Mouse (Mus musculus): ENCODE measurements around the gene Plscr2. TPM values are rescaled to one million over a fixed set of nuclear protein-coding genes. Genes with fewer than 3 reads are reported as not detected.

The Plscr2 gene
- polyA plus RNA-seq, 1 experiment from 2014 or later: 0.81 TPM

DNA sequence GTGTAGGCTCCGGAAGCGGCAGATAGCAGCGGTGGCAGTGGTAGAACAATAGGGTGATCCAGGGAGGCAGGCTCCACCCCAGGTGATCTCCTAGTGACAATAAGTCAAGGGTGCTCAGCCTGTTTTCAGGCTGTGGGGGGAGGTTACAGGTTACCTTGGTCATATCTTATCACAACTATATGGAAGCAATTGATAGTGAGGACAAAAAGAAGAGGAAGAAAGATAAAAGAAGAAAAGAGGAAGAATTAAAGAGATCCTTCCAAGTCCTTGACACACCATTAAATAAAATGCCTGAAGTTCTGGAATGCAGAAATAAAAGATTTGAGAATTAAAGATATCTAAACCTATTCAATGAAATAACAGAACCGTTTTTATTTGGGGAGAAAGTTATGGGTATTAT is 51.4 kb downstream of the Plscr2 start:
- H3K9me3 ChIP-seq (ENCODE audit: control insufficient read depth, low read length): no peaks in the 10 kb centered on the region
- H3K9ac ChIP-seq (ENCODE audit: low read depth, low read length): no peak overlapping the region
- H3K4me3 ChIP-seq (ENCODE audit: low read length): no peak overlapping the region
- WGBS: 85% methylated on average over 4 of the region's 4 CpGs
- no peaks in the 10 kb centered on the region for H3K36me3 ChIP-seq (ENCODE audit: control insufficient read depth, insufficient read depth, low read length)
- no peak for ATAC-seq
- H3K4me1 ChIP-seq (ENCODE audit: control insufficient read depth, insufficient read depth, low read length): no peaks in the 10 kb centered on the region
- H3K4me2 ChIP-seq (ENCODE audit: low read depth, low read length): no peak overlapping the region
- H3K27ac ChIP-seq (ENCODE audit: low read length): no peak overlapping the region
- H3K27me3 ChIP-seq (replicated peaks; ENCODE audit: control insufficient read depth, insufficient read depth, low read length): no peaks in the 10 kb centered on the region

DNA sequence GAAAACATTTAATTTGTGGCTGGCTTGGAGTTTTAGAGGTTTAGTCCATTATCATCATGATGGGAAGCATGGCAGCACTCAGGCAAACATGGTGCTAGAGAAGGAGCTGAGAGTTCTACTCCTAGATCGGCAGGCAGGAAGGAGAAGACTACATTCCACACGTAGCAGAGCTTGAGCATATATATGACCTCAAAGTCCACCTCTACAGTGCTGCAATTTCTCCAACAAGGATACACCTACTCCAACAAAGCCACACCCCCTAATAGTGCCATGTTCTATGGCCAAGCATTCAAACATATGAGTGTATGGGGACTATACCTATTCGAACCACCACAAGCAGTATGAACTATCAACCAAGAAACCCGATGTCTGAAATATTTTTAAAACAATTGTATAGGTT is 56.0 kb downstream of the Plscr2 start:
- H3K9me3 ChIP-seq (ENCODE audit: control insufficient read depth, low read length): no peaks in the 10 kb centered on the region
- WGBS: 80% methylated on average over 4 of the region's 4 CpGs
- no peak overlapping the region for H3K27ac ChIP-seq (ENCODE audit: low read length)
- H3K27me3 ChIP-seq (replicated peaks; ENCODE audit: control insufficient read depth, insufficient read depth, low read length): no peaks in the 10 kb centered on the region
- no peak overlapping the region for H3K4me2 ChIP-seq (ENCODE audit: low read depth, low read length)
- H3K9ac ChIP-seq (ENCODE audit: low read depth, low read length): no peak overlapping the region
- H3K36me3 ChIP-seq (ENCODE audit: control insufficient read depth, insufficient read depth, low read length): no peaks in the 10 kb centered on the region
- 0 out of 2 replicates have a peak, but pooled peaks cover under 1% of the 10 kb centered on the region for H3K4me1 ChIP-seq (ENCODE audit: control insufficient read depth, insufficient read depth, low read length)
- no peak overlapping the region for H3K4me3 ChIP-seq (ENCODE audit: low read length)
- ATAC-seq: peak; percentile 82

- H3K4me3 ChIP-seq (ENCODE audit: low read length): no peak overlapping the region
- no peaks in the 10 kb centered on the region for H3K9me3 ChIP-seq (ENCODE audit: control insufficient read depth, low read length)
- 96% methylated on average over 10 of the region's 10 CpGs for WGBS
- no peak overlapping the region for H3K9ac ChIP-seq (ENCODE audit: low read depth, low read length)
- no peaks in the 10 kb centered on the region for H3K27me3 ChIP-seq (replicated peaks; ENCODE audit: control insufficient read depth, insufficient read depth, low read length)
- H3K27ac ChIP-seq (ENCODE audit: low read length): no peak overlapping the region
- no peaks in the 10 kb centered on the region for H3K36me3 ChIP-seq (ENCODE audit: control insufficient read depth, insufficient read depth, low read length)
- 0 out of 2 replicates have a peak, but pooled peaks cover 2% of the 10 kb centered on the region for H3K4me1 ChIP-seq (ENCODE audit: control insufficient read depth, insufficient read depth, low read length)
- ATAC-seq: no peak
- no peak overlapping the region for H3K4me2 ChIP-seq (ENCODE audit: low read depth, low read length)
Observed at GRCm38 (mm10) chr9:92334845-92335244, 59.4 kb downstream of the Plscr2 start.

DNA sequence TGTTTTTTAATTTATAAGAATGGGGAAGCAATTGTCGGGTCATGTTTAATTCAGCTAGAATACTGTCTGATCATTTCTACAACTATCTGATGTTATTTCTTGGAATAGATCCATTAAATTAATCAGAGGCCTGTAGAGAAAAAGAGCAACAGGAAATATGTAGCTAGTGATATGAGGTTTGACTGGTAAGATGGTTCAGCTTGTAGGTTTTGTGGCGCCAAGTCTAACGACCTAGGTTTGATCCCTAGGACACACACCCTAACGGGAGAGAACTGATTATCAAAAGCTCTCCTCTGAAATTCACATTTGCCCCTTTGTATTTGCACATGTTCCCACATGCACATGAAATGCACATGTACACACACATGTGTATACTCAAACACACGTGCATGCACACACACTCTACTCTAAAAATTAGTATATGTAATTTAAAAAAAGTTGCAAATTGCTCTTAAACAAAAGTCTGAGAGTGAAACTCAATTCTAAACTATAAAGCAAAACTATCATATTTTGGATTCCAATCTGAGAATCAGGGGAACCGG is 59.9 kb downstream of the Plscr2 start:
- Histone ChIP-seq H3K9ac (ENCODE audit: low read depth, low read length) (no peak overlapping the region), H3K36me3 (ENCODE audit: control insufficient read depth, insufficient read depth, low read length) (no peaks in the 10 kb centered on the region), H3K4me2 (ENCODE audit: low read depth, low read length) (no peak overlapping the region), H3K4me3 (ENCODE audit: low read length) (no peak overlapping the region), H3K9me3 (ENCODE audit: control insufficient read depth, low read length) (no peaks in the 10 kb centered on the region), H3K4me1 (ENCODE audit: control insufficient read depth, insufficient read depth, low read length) (0 out of 2 replicates have a peak, but pooled peaks cover 2% of the 10 kb centered on the region), H3K27ac (ENCODE audit: low read length) (no peak overlapping the region), H3K27me3 (replicated peaks; ENCODE audit: control insufficient read depth, insufficient read depth, low read length) (no peaks in the 10 kb centered on the region)
- WGBS: 89% methylated on average over 6 of the region's 6 CpGs
- no peak for ATAC-seq

GRCm38 (mm10) chr9:92337063-92337462 is 61.7 kb downstream of the Plscr2 start:
- ATAC-seq: peak; percentile 83
- Histone ChIP-seq H3K4me1 (ENCODE audit: control insufficient read depth, insufficient read depth, low read length) (0 out of 2 replicates have a peak, but pooled peaks cover 2% of the 10 kb centered on the region), H3K4me3 (ENCODE audit: low read length) (no peak overlapping the region), H3K9me3 (ENCODE audit: control insufficient read depth, low read length) (no peaks in the 10 kb centered on the region), H3K9ac (ENCODE audit: low read depth, low read length) (no peak overlapping the region), H3K4me2 (ENCODE audit: low read depth, low read length) (no peak overlapping the region), H3K27me3 (replicated peaks; ENCODE audit: control insufficient read depth, insufficient read depth, low read length) (no peaks in the 10 kb centered on the region), H3K27ac (ENCODE audit: low read length) (no peak overlapping the region), H3K36me3 (ENCODE audit: control insufficient read depth, insufficient read depth, low read length) (no peaks in the 10 kb centered on the region)
- 76% methylated on average over 1 of the region's 1 CpGs for WGBS

- WGBS: 71% methylated on average over 3 of the region's 3 CpGs
- Histone ChIP-seq H3K27ac (ENCODE audit: low read length) (no peak overlapping the region), H3K27me3 (replicated peaks; ENCODE audit: control insufficient read depth, insufficient read depth, low read length) (no peaks in the 10 kb centered on the region), H3K4me2 (ENCODE audit: low read depth, low read length) (no peak overlapping the region), H3K36me3 (ENCODE audit: control insufficient read depth, insufficient read depth, low read length) (no peaks in the 10 kb centered on the region), H3K4me3 (ENCODE audit: low read length) (no peak overlapping the region), H3K4me1 (ENCODE audit: control insufficient read depth, insufficient read depth, low read length) (0 out of 2 replicates have a peak, but pooled peaks cover 2% of the 10 kb centered on the region), H3K9ac (ENCODE audit: low read depth, low read length) (no peak overlapping the region), H3K9me3 (ENCODE audit: control insufficient read depth, low read length) (no peaks in the 10 kb centered on the region)
- no peak for ATAC-seq
Observed at GRCm38 (mm10) chr9:92337661-92338060, 62.3 kb downstream of the Plscr2 start.

GRCm38 (mm10) chr9:92338954-92339353 is 63.6 kb downstream of the Plscr2 start:
- Histone ChIP-seq H3K27me3 (replicated peaks; ENCODE audit: control insufficient read depth, insufficient read depth, low read length) (no peaks in the 10 kb centered on the region), H3K9ac (ENCODE audit: low read depth, low read length) (no peak overlapping the region), H3K9me3 (ENCODE audit: control insufficient read depth, low read length) (no peaks in the 10 kb centered on the region), H3K36me3 (ENCODE audit: control insufficient read depth, insufficient read depth, low read length) (no peaks in the 10 kb centered on the region), H3K27ac (ENCODE audit: low read length) (no peak overlapping the region), H3K4me2 (ENCODE audit: low read depth, low read length) (no peak overlapping the region), H3K4me3 (ENCODE audit: low read length) (no peak overlapping the region), H3K4me1 (ENCODE audit: control insufficient read depth, insufficient read depth, low read length) (0 out of 2 replicates have a peak, but pooled peaks cover 2% of the 10 kb centered on the region)
- 35% methylated on average over 1 of the region's 1 CpGs for WGBS
- ATAC-seq: peak; percentile 89

Small RNA genes lying within 50 kb of the gene (microRNA-seq; reads per million reads assigned to microRNA genes)
- not detected for gene Mir6386

Other genes starting within 250 kb of the Plscr2 start
- not detected in 2 replicates for gene Plscr5, start 82.7 kb upstream of the Plscr2 start, polyA plus RNA-seq (2015; fragmentation: Nextera tagmentation; extraction: Ambion mirVana)
- gene Plscr1, start 25.9 kb upstream of the Plscr2 start, polyA plus RNA-seq (2015; fragmentation: Nextera tagmentation; extraction: Ambion mirVana): 129 and 139 TPM in 2 replicates
- not detected in 2 replicates for gene 1700057G04Rik, start 33.8 kb downstream of the Plscr2 start, polyA plus RNA-seq (2015; fragmentation: Nextera tagmentation; extraction: Ambion mirVana)
- 5.3 and 5.8 TPM in 2 replicates for gene Plscr4, start 181.8 kb downstream of the Plscr2 start, polyA plus RNA-seq (2015; fragmentation: Nextera tagmentation; extraction: Ambion mirVana)